Mouse (Mus musculus): ENCODE measurements at regions not wholly inside any gene's neighbourhood (a gene's known extent, or its start where the extent isn't known, plus 50 kb on each side); places are given as distances from the start of the nearest gene placed in this dataset.
A peak's percentile ranks its signal among the peaks of the same experiment; 100 is the strongest.

DNA sequence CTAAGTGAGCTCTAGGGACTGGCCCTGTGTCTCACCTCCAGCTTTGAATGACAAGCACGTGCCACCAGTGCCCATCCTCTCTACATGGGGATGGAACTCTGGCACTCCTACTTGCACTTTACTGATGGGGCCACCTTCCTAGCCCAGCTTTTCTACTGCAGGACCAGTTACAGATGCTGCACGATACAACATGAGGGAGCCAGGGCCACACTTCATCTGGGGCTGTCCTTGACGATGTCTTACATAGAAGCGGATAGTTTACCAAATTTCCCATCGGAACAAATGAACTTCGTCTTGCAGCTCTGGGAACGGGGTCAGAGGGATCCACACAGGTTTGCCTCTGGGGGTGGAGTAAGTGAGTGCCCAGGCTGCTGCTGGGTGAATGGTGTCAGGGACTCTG lies 253.7 kb upstream of the Dio3 start:
- Histone ChIP-seq H3K27me3 (ENCODE audit: insufficient read depth, low read length) (no peaks in the 10 kb centered on the region), H3K4me3 (ENCODE audit: low read depth, low read length) (no peak overlapping the region), H3K36me3 (replicated peaks) (no peaks in the 10 kb centered on the region), H3K4me1 (ENCODE audit: insufficient read depth, low read depth, low read length) (no peaks in the 10 kb centered on the region), H3K9me3 (replicated peaks) (peaks cover 93% of the 10 kb centered on the region)
- DNase-seq (ENCODE audit: low spot score) (no peak), ATAC-seq (ENCODE audit: extremely low read depth, insufficient number of reproducible peaks, low FRiP score, poor library complexity, severe bottlenecking) (no peak)
- TF ChIP-seq GATA2 (IDR thresholded peaks at IDR 0.05; ENCODE audit: borderline replicate concordance, low read depth, low read length) (no peak), GATA1 (IDR thresholded peaks at IDR 0.05; ENCODE audit: borderline replicate concordance, low read length) (no peak), TAL1 (conservative IDR thresholded peaks at IDR 0.05; ENCODE audit: low read depth, low read length) (no peak), CTCF (IDR thresholded peaks at IDR 0.05; ENCODE audit: low read depth, low read length) (no peak), POLR2AphosphoS5 (IDR thresholded peaks at IDR 0.05; ENCODE audit: insufficient replicate concordance, low read depth, low read length) (no peak)

DNA sequence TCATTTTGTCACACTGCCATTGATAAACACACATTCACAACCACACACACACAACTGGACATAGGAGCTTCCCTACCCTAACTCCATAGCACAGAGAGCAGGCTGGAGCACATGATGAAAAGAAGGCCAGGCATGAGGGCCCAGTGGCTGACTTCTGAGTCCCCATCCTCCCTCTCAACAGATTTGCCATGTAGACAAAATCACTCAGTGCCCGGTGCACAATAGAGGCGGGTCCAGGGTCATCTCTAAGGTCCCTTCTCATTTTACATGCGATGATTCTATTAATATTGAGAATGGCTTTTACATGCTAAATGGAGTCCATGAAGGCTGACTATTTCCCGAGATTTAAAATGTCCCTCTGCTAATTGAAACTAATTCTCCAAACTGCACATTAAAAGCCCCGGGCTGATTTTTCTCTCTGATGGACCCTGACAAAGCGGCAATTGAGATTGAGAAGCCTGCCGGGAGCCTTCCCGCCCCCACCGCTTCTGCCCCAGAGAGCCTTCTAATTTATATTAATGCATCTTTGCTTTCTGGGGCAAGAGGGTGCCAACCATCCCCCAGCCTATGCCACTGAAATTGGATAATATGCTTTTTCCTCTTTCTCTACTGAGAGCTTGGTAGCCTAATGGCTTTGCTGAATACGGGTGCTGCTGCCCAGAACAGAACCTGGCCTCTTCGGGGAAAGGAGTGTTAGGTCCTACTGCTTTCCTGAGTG lies 252.7 kb upstream of the Dio3 start:
- TF ChIP-seq CTCF (IDR thresholded peaks at IDR 0.05; ENCODE audit: low read depth, low read length): no peak
- ATAC-seq (ENCODE audit: extremely low read depth, insufficient number of reproducible peaks, low FRiP score, poor library complexity, severe bottlenecking): no peak
- H3K27me3 ChIP-seq (ENCODE audit: insufficient read depth, low read length): no peaks in the 10 kb centered on the region
- peaks cover 91% of the 10 kb centered on the region for H3K9me3 ChIP-seq (replicated peaks)
- H3K4me1 ChIP-seq (ENCODE audit: insufficient read depth, low read depth, low read length): no peaks in the 10 kb centered on the region
- no peak overlapping the region for H3K4me3 ChIP-seq (ENCODE audit: low read depth, low read length)
- H3K36me3 ChIP-seq (replicated peaks): no peaks in the 10 kb centered on the region
- no peak for DNase-seq (ENCODE audit: low spot score)

DNA sequence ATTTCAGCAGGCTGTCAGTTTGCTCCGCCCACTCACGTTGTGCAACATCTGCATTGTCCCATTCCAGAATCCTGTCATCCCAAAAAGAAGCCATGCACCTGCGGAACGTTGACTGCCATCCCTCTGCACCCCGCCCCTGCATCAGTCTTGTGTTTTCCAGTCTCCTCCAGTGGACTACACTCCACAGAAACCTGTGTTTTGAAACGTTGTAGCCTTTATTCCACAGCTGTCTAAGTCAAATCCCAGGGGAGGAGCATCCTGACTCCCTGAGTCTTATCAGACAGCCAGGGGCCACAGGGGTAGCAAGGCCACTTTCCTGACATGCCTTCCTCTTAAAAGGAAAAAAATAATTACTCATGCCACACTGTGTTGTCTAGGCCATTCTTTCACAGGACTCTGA lies 251.5 kb upstream of the Dio3 start:
- no peak overlapping the region for H3K4me3 ChIP-seq (ENCODE audit: low read depth, low read length)
- TF ChIP-seq GATA2 (IDR thresholded peaks at IDR 0.05; ENCODE audit: borderline replicate concordance, low read depth, low read length) (no peak), GATA1 (IDR thresholded peaks at IDR 0.05; ENCODE audit: borderline replicate concordance, low read length) (no peak), POLR2AphosphoS5 (IDR thresholded peaks at IDR 0.05; ENCODE audit: insufficient replicate concordance, low read depth, low read length) (no peak), CTCF (IDR thresholded peaks at IDR 0.05; ENCODE audit: low read depth, low read length) (no peak), TAL1 (conservative IDR thresholded peaks at IDR 0.05; ENCODE audit: low read depth, low read length) (no peak)
- H3K27me3 ChIP-seq (ENCODE audit: insufficient read depth, low read length): no peaks in the 10 kb centered on the region
- H3K36me3 ChIP-seq (replicated peaks): no peaks in the 10 kb centered on the region
- no peaks in the 10 kb centered on the region for H3K4me1 ChIP-seq (ENCODE audit: insufficient read depth, low read depth, low read length)
- DNase-seq (ENCODE audit: low spot score): no peak
- peaks cover 89% of the 10 kb centered on the region for H3K9me3 ChIP-seq (replicated peaks)
- no peak for ATAC-seq (ENCODE audit: extremely low read depth, insufficient number of reproducible peaks, low FRiP score, poor library complexity, severe bottlenecking)

DNA sequence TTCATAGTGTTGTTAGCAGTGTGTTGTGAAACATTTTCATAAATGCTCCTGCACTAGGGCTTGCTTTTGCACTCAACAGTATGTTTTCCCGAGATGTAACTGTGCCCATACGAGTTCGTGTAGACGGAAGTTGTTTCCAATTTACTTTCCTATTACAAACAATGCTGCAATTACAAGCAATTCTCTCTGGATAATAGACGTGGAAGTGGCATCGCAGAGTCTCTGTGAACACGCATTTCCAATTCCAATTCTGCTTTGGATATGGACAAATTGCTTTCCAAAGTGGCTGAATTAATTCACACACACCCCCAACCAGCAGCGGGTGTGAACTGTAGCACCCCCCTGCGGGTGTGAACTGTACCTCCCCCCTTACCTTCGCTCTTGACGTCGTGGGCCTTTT lies 250.9 kb upstream of the Dio3 start:
- Histone ChIP-seq H3K27me3 (ENCODE audit: insufficient read depth, low read length) (no peaks in the 10 kb centered on the region), H3K9me3 (replicated peaks) (peaks cover 86% of the 10 kb centered on the region), H3K4me3 (ENCODE audit: low read depth, low read length) (no peak overlapping the region), H3K4me1 (ENCODE audit: insufficient read depth, low read depth, low read length) (no peaks in the 10 kb centered on the region), H3K36me3 (replicated peaks) (no peaks in the 10 kb centered on the region)
- ATAC-seq (ENCODE audit: extremely low read depth, insufficient number of reproducible peaks, low FRiP score, poor library complexity, severe bottlenecking) (no peak), DNase-seq (ENCODE audit: low spot score) (no peak)
- no peak for TF ChIP-seq GATA2 (IDR thresholded peaks at IDR 0.05; ENCODE audit: borderline replicate concordance, low read depth, low read length)
- TF ChIP-seq TAL1 (conservative IDR thresholded peaks at IDR 0.05; ENCODE audit: low read depth, low read length): no peak
- no peak for TF ChIP-seq GATA1 (IDR thresholded peaks at IDR 0.05; ENCODE audit: borderline replicate concordance, low read length)
- TF ChIP-seq POLR2AphosphoS5 (IDR thresholded peaks at IDR 0.05; ENCODE audit: insufficient replicate concordance, low read depth, low read length): no peak
- TF ChIP-seq CTCF (IDR thresholded peaks at IDR 0.05; ENCODE audit: low read depth, low read length): no peak

DNA sequence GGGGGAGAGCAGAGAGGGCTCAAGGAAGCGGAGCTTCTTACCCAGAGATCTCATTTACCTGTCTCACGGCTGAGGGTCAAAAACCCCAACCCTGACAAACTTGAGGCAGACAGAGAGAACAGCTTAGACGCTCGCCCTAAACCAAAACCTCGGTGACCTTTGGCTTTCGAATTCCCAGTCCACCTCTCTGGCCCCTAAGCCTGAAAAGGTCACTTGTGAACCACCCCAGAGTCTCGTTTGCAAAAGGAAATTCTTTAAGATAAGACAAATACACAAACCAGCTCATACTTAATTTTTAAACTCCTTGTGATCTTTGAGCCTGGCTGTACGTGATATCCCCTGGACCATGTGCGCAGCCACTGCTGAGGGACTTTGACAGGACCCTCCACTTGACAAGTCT lies 250.2 kb upstream of the Dio3 start:
- Histone ChIP-seq H3K4me1 (ENCODE audit: insufficient read depth, low read depth, low read length) (no peaks in the 10 kb centered on the region), H3K27me3 (ENCODE audit: insufficient read depth, low read length) (no peaks in the 10 kb centered on the region), H3K9me3 (replicated peaks) (peaks cover 86% of the 10 kb centered on the region), H3K4me3 (ENCODE audit: low read depth, low read length) (no peak overlapping the region), H3K36me3 (replicated peaks) (no peaks in the 10 kb centered on the region)
- TF ChIP-seq GATA2 (IDR thresholded peaks at IDR 0.05; ENCODE audit: borderline replicate concordance, low read depth, low read length): no peak
- TF ChIP-seq CTCF (IDR thresholded peaks at IDR 0.05; ENCODE audit: low read depth, low read length): no peak
- no peak for TF ChIP-seq TAL1 (conservative IDR thresholded peaks at IDR 0.05; ENCODE audit: low read depth, low read length)
- TF ChIP-seq POLR2AphosphoS5 (IDR thresholded peaks at IDR 0.05; ENCODE audit: insufficient replicate concordance, low read depth, low read length): no peak
- no peak for TF ChIP-seq GATA1 (IDR thresholded peaks at IDR 0.05; ENCODE audit: borderline replicate concordance, low read length)
- ATAC-seq (ENCODE audit: extremely low read depth, insufficient number of reproducible peaks, low FRiP score, poor library complexity, severe bottlenecking) (no peak), DNase-seq (ENCODE audit: low spot score) (no peak)

DNA sequence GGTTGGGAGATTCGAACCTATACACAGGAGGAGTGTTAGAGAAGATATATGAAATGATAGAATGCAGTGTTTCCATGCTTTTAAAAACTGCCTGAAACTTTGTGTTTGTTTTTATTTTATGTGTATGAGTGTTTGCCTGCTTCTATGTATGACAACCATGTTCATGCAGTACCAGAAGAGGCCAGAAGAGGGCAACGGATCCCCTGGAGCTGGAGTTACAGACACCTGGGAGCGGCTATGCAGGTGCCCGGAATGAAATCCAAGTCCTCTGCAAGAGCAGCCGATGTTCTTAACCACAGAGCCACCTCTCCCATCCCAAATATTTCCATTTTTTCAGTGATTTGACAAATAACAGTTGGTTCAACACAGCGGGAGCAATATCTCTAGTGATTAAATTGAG lies 247.5 kb upstream of the Dio3 start:
- DNase-seq (ENCODE audit: low spot score) (no peak), ATAC-seq (ENCODE audit: extremely low read depth, insufficient number of reproducible peaks, low FRiP score, poor library complexity, severe bottlenecking) (no peak)
- no peaks in the 10 kb centered on the region for H3K36me3 ChIP-seq (replicated peaks)

DNA sequence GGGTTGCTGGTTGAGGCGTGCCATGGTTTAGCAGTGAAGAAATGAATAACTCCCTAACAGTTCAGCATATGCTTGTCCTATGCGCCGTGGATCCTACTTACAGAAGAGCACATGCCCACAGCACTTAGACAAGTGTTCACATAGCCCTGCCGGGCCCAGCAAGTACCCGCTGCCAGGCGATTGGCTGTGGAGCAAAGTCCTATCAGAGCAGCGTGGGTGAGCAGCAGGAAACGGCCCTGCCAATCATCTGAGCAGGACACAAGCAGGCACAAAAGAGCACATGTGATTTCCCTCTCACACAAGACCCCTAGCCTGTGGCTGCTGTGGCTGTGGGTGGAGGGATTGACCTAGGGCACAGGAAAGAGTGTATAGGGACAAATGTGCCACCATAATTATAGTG lies 243.7 kb upstream of the Dio3 start:
- DNase-seq (ENCODE audit: low spot score): no peak
- Histone ChIP-seq H3K27me3 (ENCODE audit: insufficient read depth, low read length) (no peaks in the 10 kb centered on the region), H3K36me3 (replicated peaks) (no peaks in the 10 kb centered on the region), H3K4me1 (ENCODE audit: insufficient read depth, low read depth, low read length) (no peaks in the 10 kb centered on the region), H3K4me3 (ENCODE audit: low read depth, low read length) (no peak overlapping the region), H3K9me3 (replicated peaks) (peaks cover 82% of the 10 kb centered on the region)
- no peak for ATAC-seq (ENCODE audit: extremely low read depth, insufficient number of reproducible peaks, low FRiP score, poor library complexity, severe bottlenecking)
- no peak for TF ChIP-seq GATA1 (IDR thresholded peaks at IDR 0.05; ENCODE audit: borderline replicate concordance, low read length)
- no peak for TF ChIP-seq TAL1 (conservative IDR thresholded peaks at IDR 0.05; ENCODE audit: low read depth, low read length)
- TF ChIP-seq CTCF (IDR thresholded peaks at IDR 0.05; ENCODE audit: low read depth, low read length): no peak
- TF ChIP-seq POLR2AphosphoS5 (IDR thresholded peaks at IDR 0.05; ENCODE audit: insufficient replicate concordance, low read depth, low read length): no peak
- TF ChIP-seq GATA2 (IDR thresholded peaks at IDR 0.05; ENCODE audit: borderline replicate concordance, low read depth, low read length): no peak

More for the DNA sequence above, 247.5 kb upstream of the Dio3 start:
- TF ChIP-seq POLR2AphosphoS5 (IDR thresholded peaks at IDR 0.05; ENCODE audit: insufficient replicate concordance, low read depth, low read length) (no peak), CTCF (IDR thresholded peaks at IDR 0.05; ENCODE audit: low read depth, low read length) (0 out of 2 replicates have a peak, but pooled peaks have one; percentile 21)
- peaks cover 84% of the 10 kb centered on the region for H3K9me3 ChIP-seq (replicated peaks)
- no peak overlapping the region for H3K4me3 ChIP-seq (ENCODE audit: low read depth, low read length)
- no peaks in the 10 kb centered on the region for H3K27me3 ChIP-seq (ENCODE audit: insufficient read depth, low read length)
- H3K4me1 ChIP-seq (ENCODE audit: insufficient read depth, low read depth, low read length): no peaks in the 10 kb centered on the region
